Mouse (Mus musculus): ENCODE measurements around the gene Oxct1. TPM values are rescaled to one million over a fixed set of nuclear protein-coding genes. Genes with fewer than 3 reads are reported as not detected.

Gene Oxct1
- polyA plus RNA-seq, 1 experiment from 2014 or later = 212 TPM

- Histone ChIP-seq H3K9me3 (ENCODE audit: control insufficient read depth, low read length) (no peaks in the 10 kb centered on the region), H3K4me1 (ENCODE audit: control insufficient read depth, insufficient read depth, low read length) (peaks cover 12% of the 10 kb centered on the region), H3K36me3 (ENCODE audit: control insufficient read depth, insufficient read depth, low read length) (no peaks in the 10 kb centered on the region), H3K9ac (ENCODE audit: low read depth, low read length) (peak overlapping the region; percentile 91), H3K27me3 (replicated peaks; ENCODE audit: control insufficient read depth, insufficient read depth, low read length) (no peaks in the 10 kb centered on the region), H3K4me2 (ENCODE audit: low read depth, low read length) (peak overlapping the region; percentile 82), H3K4me3 (ENCODE audit: low read length) (peak overlapping the region; percentile 92), H3K27ac (ENCODE audit: low read length) (peak overlapping the region; percentile 98)
- peak; percentile 83 for ATAC-seq
- WGBS = 0% methylated on average over 65 of the region's 65 CpGs
Measured at GRCm38 (mm10) chr15:4026831-4027584, 825 bp downstream of the Oxct1 start.

GRCm38 (mm10) chr15:4027671-4028410 is 1.7 kb downstream of the Oxct1 start:
- H3K27me3 ChIP-seq (replicated peaks; ENCODE audit: control insufficient read depth, insufficient read depth, low read length) = no peaks in the 10 kb centered on the region
- H3K36me3 ChIP-seq (ENCODE audit: control insufficient read depth, insufficient read depth, low read length) = no peaks in the 10 kb centered on the region
- no peak for ATAC-seq
- no peaks in the 10 kb centered on the region for H3K9me3 ChIP-seq (ENCODE audit: control insufficient read depth, low read length)
- H3K4me2 ChIP-seq (ENCODE audit: low read depth, low read length) = peak overlapping the region; percentile 82
- peak overlapping the region; percentile 91 for H3K9ac ChIP-seq (ENCODE audit: low read depth, low read length)
- H3K4me1 ChIP-seq (ENCODE audit: control insufficient read depth, insufficient read depth, low read length) = peaks cover 12% of the 10 kb centered on the region
- H3K4me3 ChIP-seq (ENCODE audit: low read length) = peak overlapping the region; percentile 92
- WGBS = 11% methylated on average over 6 of the region's 6 CpGs
- H3K27ac ChIP-seq (ENCODE audit: low read length) = peak overlapping the region; percentile 98

GRCm38 (mm10) chr15:4028411-4028700 is 2.2 kb downstream of the Oxct1 start:
- peaks cover 12% of the 10 kb centered on the region for H3K4me1 ChIP-seq (ENCODE audit: control insufficient read depth, insufficient read depth, low read length)
- H3K9ac ChIP-seq (ENCODE audit: low read depth, low read length) = 0 out of 2 replicates have a peak overlapping the region, but pooled peaks have one; percentile 20
- H3K27me3 ChIP-seq (replicated peaks; ENCODE audit: control insufficient read depth, insufficient read depth, low read length) = no peaks in the 10 kb centered on the region
- no peak overlapping the region for H3K27ac ChIP-seq (ENCODE audit: low read length)
- 77% methylated on average over 6 of the region's 6 CpGs for WGBS
- no peaks in the 10 kb centered on the region for H3K9me3 ChIP-seq (ENCODE audit: control insufficient read depth, low read length)
- no peaks in the 10 kb centered on the region for H3K36me3 ChIP-seq (ENCODE audit: control insufficient read depth, insufficient read depth, low read length)
- no peak for ATAC-seq
- no peak overlapping the region for H3K4me2 ChIP-seq (ENCODE audit: low read depth, low read length)
- no peak overlapping the region for H3K4me3 ChIP-seq (ENCODE audit: low read length)

GRCm38 (mm10) chr15:4028960-4029359 is 2.8 kb downstream of the Oxct1 start:
- Histone ChIP-seq H3K36me3 (ENCODE audit: control insufficient read depth, insufficient read depth, low read length) (no peaks in the 10 kb centered on the region), H3K27me3 (replicated peaks; ENCODE audit: control insufficient read depth, insufficient read depth, low read length) (no peaks in the 10 kb centered on the region), H3K4me1 (ENCODE audit: control insufficient read depth, insufficient read depth, low read length) (peaks cover 16% of the 10 kb centered on the region), H3K4me2 (ENCODE audit: low read depth, low read length) (no peak overlapping the region), H3K9ac (ENCODE audit: low read depth, low read length) (no peak overlapping the region), H3K4me3 (ENCODE audit: low read length) (no peak overlapping the region), H3K27ac (ENCODE audit: low read length) (no peak overlapping the region), H3K9me3 (ENCODE audit: control insufficient read depth, low read length) (no peaks in the 10 kb centered on the region)
- no peak for ATAC-seq

GRCm38 (mm10) chr15:4033168-4034004 is 7.2 kb downstream of the Oxct1 start:
- 62% methylated on average over 3 of the region's 3 CpGs for WGBS
- peak; percentile 79 for ATAC-seq
- Histone ChIP-seq H3K4me1 (ENCODE audit: control insufficient read depth, insufficient read depth, low read length) (peaks cover 11% of the 10 kb centered on the region), H3K36me3 (ENCODE audit: control insufficient read depth, insufficient read depth, low read length) (peaks cover 6% of the 10 kb centered on the region; the same call in 1 of the 2 replicates), H3K4me2 (ENCODE audit: low read depth, low read length) (no peak overlapping the region), H3K27ac (ENCODE audit: low read length) (peak overlapping the region; percentile 20), H3K9ac (ENCODE audit: low read depth, low read length) (no peak overlapping the region), H3K4me3 (ENCODE audit: low read length) (no peak overlapping the region), H3K9me3 (ENCODE audit: control insufficient read depth, low read length) (no peaks in the 10 kb centered on the region), H3K27me3 (replicated peaks; ENCODE audit: control insufficient read depth, insufficient read depth, low read length) (no peaks in the 10 kb centered on the region)

GRCm38 (mm10) chr15:4042423-4042822 is 16.2 kb downstream of the Oxct1 start:
- no peak overlapping the region for H3K4me2 ChIP-seq (ENCODE audit: low read depth, low read length)
- 60% methylated on average over 3 of the region's 3 CpGs for WGBS
- no peaks in the 10 kb centered on the region for H3K9me3 ChIP-seq (ENCODE audit: control insufficient read depth, low read length)
- no peak overlapping the region for H3K9ac ChIP-seq (ENCODE audit: low read depth, low read length)
- H3K4me1 ChIP-seq (ENCODE audit: control insufficient read depth, insufficient read depth, low read length) = no peaks in the 10 kb centered on the region
- no peak overlapping the region for H3K27ac ChIP-seq (ENCODE audit: low read length)
- ATAC-seq = no peak; the same call in 1 of the 2 replicates
- H3K27me3 ChIP-seq (replicated peaks; ENCODE audit: control insufficient read depth, insufficient read depth, low read length) = no peaks in the 10 kb centered on the region
- peaks cover 4% of the 10 kb centered on the region for H3K36me3 ChIP-seq (ENCODE audit: control insufficient read depth, insufficient read depth, low read length)
- H3K4me3 ChIP-seq (ENCODE audit: low read length) = no peak overlapping the region

- Histone ChIP-seq H3K4me1 (ENCODE audit: control insufficient read depth, insufficient read depth, low read length) (no peaks in the 10 kb centered on the region), H3K27me3 (replicated peaks; ENCODE audit: control insufficient read depth, insufficient read depth, low read length) (no peaks in the 10 kb centered on the region), H3K4me2 (ENCODE audit: low read depth, low read length) (no peak overlapping the region), H3K9me3 (ENCODE audit: control insufficient read depth, low read length) (no peaks in the 10 kb centered on the region), H3K27ac (ENCODE audit: low read length) (no peak overlapping the region), H3K36me3 (ENCODE audit: control insufficient read depth, insufficient read depth, low read length) (peaks cover 4% of the 10 kb centered on the region), H3K9ac (ENCODE audit: low read depth, low read length) (no peak overlapping the region), H3K4me3 (ENCODE audit: low read length) (no peak overlapping the region)
- WGBS = 19% methylated on average over 4 of the region's 4 CpGs
- ATAC-seq = peak; percentile 59
Measured at GRCm38 (mm10) chr15:4043032-4043471, 16.9 kb downstream of the Oxct1 start.

- Histone ChIP-seq H3K9ac (ENCODE audit: low read depth, low read length) (no peak overlapping the region), H3K4me1 (ENCODE audit: control insufficient read depth, insufficient read depth, low read length) (no peaks in the 10 kb centered on the region), H3K27me3 (replicated peaks; ENCODE audit: control insufficient read depth, insufficient read depth, low read length) (no peaks in the 10 kb centered on the region), H3K4me3 (ENCODE audit: low read length) (no peak overlapping the region), H3K9me3 (ENCODE audit: control insufficient read depth, low read length) (no peaks in the 10 kb centered on the region), H3K36me3 (ENCODE audit: control insufficient read depth, insufficient read depth, low read length) (peaks cover 3% of the 10 kb centered on the region; the same call in 1 of the 2 replicates), H3K27ac (ENCODE audit: low read length) (no peak overlapping the region), H3K4me2 (ENCODE audit: low read depth, low read length) (no peak overlapping the region)
- WGBS = 15% methylated on average over 5 of the region's 5 CpGs
- ATAC-seq = 0 out of 2 replicates have a peak, but pooled peaks have one; percentile 55
Measured at GRCm38 (mm10) chr15:4056627-4057026, 30.4 kb downstream of the Oxct1 start.

GRCm38 (mm10) chr15:4063574-4063973 is 37.4 kb downstream of the Oxct1 start:
- Histone ChIP-seq H3K9me3 (ENCODE audit: control insufficient read depth, low read length) (no peaks in the 10 kb centered on the region), H3K27me3 (replicated peaks; ENCODE audit: control insufficient read depth, insufficient read depth, low read length) (no peaks in the 10 kb centered on the region), H3K4me3 (ENCODE audit: low read length) (no peak overlapping the region), H3K9ac (ENCODE audit: low read depth, low read length) (no peak overlapping the region), H3K4me1 (ENCODE audit: control insufficient read depth, insufficient read depth, low read length) (no peaks in the 10 kb centered on the region), H3K4me2 (ENCODE audit: low read depth, low read length) (no peak overlapping the region), H3K27ac (ENCODE audit: low read length) (no peak overlapping the region), H3K36me3 (ENCODE audit: control insufficient read depth, insufficient read depth, low read length) (no peaks in the 10 kb centered on the region; the same call in 1 of the 2 replicates)
- ATAC-seq = no peak
- 88% methylated on average over 5 of the region's 5 CpGs for WGBS

Data from intestine, embryonic 16.5 days (tissue).